Mouse (Mus musculus) hindbrain, embryonic 16.5 days (tissue): ENCODE results near the gene Ankrd44. TPM values are rescaled to one million over a fixed set of nuclear protein-coding genes. Genes with fewer than 3 reads are reported as not detected.

Experiments
- ATAC-seq: fragments of 200-750 bp; cut with Nextera tagmentation; 2 replicates; pipeline ENCODE4 v1.8.0; 2017; ENCODE audit warnings: moderate TSS enrichment, moderate library complexity
- H3K27ac ChIP-seq: fragments of 300-500 bp; sonication (generic); 2 replicates; pipeline ENCODE4 v1.5.1; 2014; ENCODE audit warnings: low read depth, mild to moderate bottlenecking, control low read depth, low read length, moderate library complexity
- H3K27me3 ChIP-seq: fragments of 300-500 bp; sonication (generic); replicated peaks from 2 replicates; pipeline ENCODE4 v1.6.1; 2014; ENCODE audit warnings: low read length; ENCODE audit not compliant: control insufficient read depth, insufficient read depth
- H3K36me3 ChIP-seq: fragments of 300-500 bp; sonication (generic); 2 replicates; pipeline ENCODE4 v1.6.1; 2014; ENCODE audit warnings: mild to moderate bottlenecking, low read length, moderate library complexity, mixed read lengths; ENCODE audit not compliant: control insufficient read depth, insufficient read depth
- H3K4me1 ChIP-seq: fragments of 300-500 bp; sonication (generic); 2 replicates; pipeline ENCODE4 v1.6.1; 2014; ENCODE audit warnings: low read depth, low read length; ENCODE audit not compliant: control insufficient read depth, insufficient read depth
- H3K4me2 ChIP-seq: fragments of 300-500 bp; sonication (generic); 2 replicates; pipeline ENCODE4 v1.6.1; 2014; ENCODE audit warnings: mild to moderate bottlenecking, low read length, control low read depth, moderate library complexity
- H3K4me3 ChIP-seq: fragments of 300-500 bp; sonication (generic); 2 replicates; pipeline ENCODE4 v1.5.1; 2014; ENCODE audit warnings: mild to moderate bottlenecking, low read length, control low read depth, moderate library complexity
- H3K9ac ChIP-seq: fragments of 300-500 bp; sonication (generic); 2 replicates; pipeline ENCODE4 v1.6.1; 2014; ENCODE audit warnings: low read depth, mild to moderate bottlenecking, control low read depth, low read length, moderate library complexity
- H3K9me3 ChIP-seq: fragments of 300-500 bp; sonication (generic); 2 replicates; pipeline ENCODE4 v1.6.1; 2014; ENCODE audit warnings: mild to moderate bottlenecking, low read length, moderate library complexity; ENCODE audit not compliant: control insufficient read depth
- WGBS: fragments of 180-500 bp; shearing (Covaris S2); extraction: QIAGEN DNeasy Blood & Tissue Kit; methylation state at CpG from one replicate; pipeline ENCODE4 v1.1.7; 2014; 5-methylcytosine and 5-hydroxymethylcytosine counted together
- polyA plus RNA-seq: library from polyadenylated mRNA; unstranded; fragments of >200 nt; fragmentation: Nextera tagmentation; extraction: Ambion mirVana; gene quantifications from 2 replicates; pipeline ENCODE4 v1.2.1, GENCODE M21; 2015

Gene Ankrd44
- polyA plus RNA-seq, 1 experiment from 2014 or later: 19.5 TPM

DNA sequence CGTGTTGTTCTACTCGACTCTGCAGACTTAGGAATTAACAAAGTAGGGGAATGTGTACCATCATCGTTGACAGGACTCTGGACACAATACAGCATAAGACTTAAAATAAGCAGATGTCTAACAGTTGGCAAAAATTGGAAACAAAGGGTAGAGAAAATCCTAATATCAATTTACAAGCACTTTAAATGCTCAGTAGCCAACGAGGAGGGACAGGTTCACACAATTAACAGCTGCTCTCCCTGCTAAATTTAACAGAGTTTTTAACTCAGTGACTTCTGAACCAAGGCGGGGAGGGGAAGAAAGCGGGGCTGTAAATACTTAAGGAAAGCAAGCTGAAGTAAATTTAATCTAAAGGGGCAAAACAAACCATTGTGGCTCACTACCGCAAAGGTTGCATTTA lies 1.4 kb downstream of the Ankrd44 start:
- Histone ChIP-seq H3K27ac (no peak overlapping the region), H3K27me3 (no peaks in the 10 kb centered on the region), H3K9me3 (no peaks in the 10 kb centered on the region), H3K9ac (peak overlapping the region; percentile 95; the same call in 1 of the 2 replicates), H3K4me3 (peak overlapping the region; percentile 87), H3K36me3 (no peaks in the 10 kb centered on the region), H3K4me1 (peaks cover 8% of the 10 kb centered on the region), H3K4me2 (peak overlapping the region; percentile 79)
- 59% methylated on average over 7 of the region's 7 CpGs for WGBS
- no peak for ATAC-seq

DNA sequence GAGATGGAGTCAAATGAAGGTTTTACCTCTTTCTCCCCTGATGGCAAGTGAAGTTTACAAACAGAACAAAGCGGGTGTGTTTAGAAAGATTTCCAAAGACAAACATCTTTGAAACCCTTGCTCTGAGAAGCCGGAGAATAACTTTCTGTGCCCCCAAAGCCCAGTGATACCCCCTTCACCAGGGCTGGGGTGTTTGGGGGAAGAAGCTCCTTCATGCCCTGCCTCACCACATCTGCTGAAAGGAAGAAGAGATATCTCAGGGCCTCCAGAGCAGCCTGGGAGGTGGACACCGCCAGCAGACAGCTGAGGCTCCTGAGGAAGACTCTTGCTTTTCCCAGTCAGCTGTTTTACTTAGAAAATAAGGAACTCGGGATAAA lies 1.9 kb downstream of the Ankrd44 start:
- Histone ChIP-seq H3K9ac (no peak overlapping the region), H3K9me3 (no peaks in the 10 kb centered on the region), H3K27ac (no peak overlapping the region), H3K4me3 (no peak overlapping the region; the same call in 1 of the 2 replicates), H3K4me2 (peak overlapping the region; percentile 79), H3K36me3 (no peaks in the 10 kb centered on the region), H3K4me1 (peaks cover 8% of the 10 kb centered on the region), H3K27me3 (no peaks in the 10 kb centered on the region)
- 84% methylated on average over 4 of the region's 4 CpGs for WGBS
- ATAC-seq: no peak

DNA sequence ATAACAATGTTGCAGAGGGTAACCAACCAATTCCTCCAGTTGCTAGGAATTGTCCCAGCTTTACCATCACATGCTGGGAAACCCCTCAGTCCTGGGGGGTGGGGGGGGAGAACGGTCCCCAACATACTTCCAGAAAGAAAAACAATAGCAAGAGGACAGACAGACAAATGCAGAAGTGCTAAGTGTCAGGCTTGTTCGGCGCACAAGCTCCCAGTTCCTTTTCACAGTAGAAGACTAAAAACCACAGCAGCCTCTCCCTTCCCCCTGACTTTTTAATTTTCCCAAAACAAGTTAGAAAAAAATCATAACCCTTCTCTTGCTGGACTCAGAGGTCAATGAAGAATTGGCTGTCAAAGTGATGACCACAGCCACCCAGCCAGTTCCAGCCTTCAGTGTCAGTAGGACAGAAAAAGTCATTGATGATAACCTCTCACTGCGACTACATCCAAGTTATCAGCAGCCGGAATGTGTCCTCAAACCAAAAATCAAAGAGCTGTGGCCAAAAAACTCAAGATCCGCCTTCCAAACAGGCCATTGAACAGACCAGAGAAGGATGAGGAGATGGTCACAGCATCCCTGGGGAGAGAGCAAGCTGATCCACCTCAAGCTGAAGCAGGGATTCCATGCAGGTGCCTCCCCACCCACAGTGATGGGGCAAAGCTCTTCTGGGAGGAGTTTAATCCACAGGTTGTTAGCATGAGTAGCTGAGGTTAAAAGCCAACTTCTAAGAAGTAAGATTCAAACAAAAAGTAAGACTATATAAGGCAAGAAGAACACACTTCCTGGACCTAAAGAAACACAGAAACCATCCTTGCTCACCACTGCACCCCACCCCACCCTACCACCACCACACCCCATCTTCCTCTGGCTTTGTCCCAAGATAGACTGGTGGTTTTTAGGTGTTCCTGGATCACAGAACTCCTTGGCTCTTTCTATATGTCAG lies 2.5 kb downstream of the Ankrd44 start:
- no peak overlapping the region for H3K27ac ChIP-seq
- H3K4me3 ChIP-seq: no peak overlapping the region
- ATAC-seq: no peak
- H3K9me3 ChIP-seq: no peaks in the 10 kb centered on the region
- peaks cover 8% of the 10 kb centered on the region for H3K4me1 ChIP-seq
- H3K27me3 ChIP-seq: no peaks in the 10 kb centered on the region
- H3K9ac ChIP-seq: no peak overlapping the region
- peak overlapping the region; percentile 79 for H3K4me2 ChIP-seq
- whole genome bisulfite sequencing: 92% methylated on average over 6 of the region's 6 CpGs
- H3K36me3 ChIP-seq: no peaks in the 10 kb centered on the region

DNA sequence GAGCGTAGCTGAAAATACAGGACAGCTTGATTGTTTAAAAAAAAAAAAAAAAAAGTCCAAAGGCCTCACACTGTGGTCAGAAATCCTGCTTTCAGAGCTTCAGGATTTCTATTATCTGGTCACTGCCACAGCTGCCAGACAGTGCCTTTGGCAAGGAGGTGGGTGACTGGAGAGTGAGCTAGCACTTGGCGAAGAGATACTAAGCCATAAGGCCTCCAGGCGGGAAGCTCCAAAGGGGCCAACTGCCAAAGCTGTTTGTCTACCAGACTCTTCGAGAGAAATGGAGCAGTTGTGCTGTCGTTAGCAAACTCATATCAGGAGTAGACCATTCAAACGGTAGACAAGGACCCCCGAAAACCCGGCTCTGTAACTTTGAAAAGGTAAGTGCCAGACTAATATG lies 3.5 kb downstream of the Ankrd44 start:
- no peak for ATAC-seq
- peaks cover 8% of the 10 kb centered on the region for H3K4me1 ChIP-seq
- H3K4me3 ChIP-seq: no peak overlapping the region
- no peak overlapping the region for H3K9ac ChIP-seq
- no peaks in the 10 kb centered on the region for H3K36me3 ChIP-seq
- H3K4me2 ChIP-seq: peak overlapping the region; percentile 2; the same call in 1 of the 2 replicates
- no peaks in the 10 kb centered on the region for H3K27me3 ChIP-seq
- WGBS: 69% methylated on average over 8 of the region's 8 CpGs
- no peaks in the 10 kb centered on the region for H3K9me3 ChIP-seq
- no peak overlapping the region for H3K27ac ChIP-seq

DNA sequence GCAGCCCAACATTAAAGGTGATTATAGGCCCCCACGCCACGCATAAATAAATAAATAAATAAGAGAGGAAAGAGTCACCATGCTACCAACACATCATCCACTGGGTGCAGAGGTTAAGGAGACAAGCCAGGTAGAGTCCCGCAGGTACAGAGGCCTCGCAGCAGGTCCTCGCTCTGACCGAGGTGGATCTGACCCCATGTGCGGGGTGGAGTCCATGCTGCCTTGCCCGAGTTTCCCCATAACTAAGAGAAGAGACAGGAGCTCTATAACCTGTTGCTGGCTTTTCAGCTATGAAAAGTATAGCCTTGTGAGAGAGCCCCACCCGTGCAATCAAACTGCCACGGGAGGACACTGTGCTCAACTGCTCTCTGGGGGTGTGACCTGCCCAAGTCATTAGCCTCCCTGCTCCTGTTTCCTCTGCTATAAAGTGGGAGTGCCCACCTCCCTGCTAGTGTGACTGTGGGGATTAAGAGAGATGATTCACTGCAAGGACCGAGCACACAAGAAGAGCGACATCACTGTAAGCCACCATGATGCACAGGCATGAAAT lies 4.1 kb downstream of the Ankrd44 start:
- Histone ChIP-seq H3K27ac (no peak overlapping the region), H3K27me3 (no peaks in the 10 kb centered on the region), H3K9ac (no peak overlapping the region), H3K4me3 (no peak overlapping the region), H3K4me1 (peaks cover 8% of the 10 kb centered on the region), H3K9me3 (no peaks in the 10 kb centered on the region), H3K36me3 (no peaks in the 10 kb centered on the region), H3K4me2 (no peak overlapping the region)
- WGBS: 80% methylated on average over 12 of the region's 12 CpGs
- ATAC-seq: no peak

DNA sequence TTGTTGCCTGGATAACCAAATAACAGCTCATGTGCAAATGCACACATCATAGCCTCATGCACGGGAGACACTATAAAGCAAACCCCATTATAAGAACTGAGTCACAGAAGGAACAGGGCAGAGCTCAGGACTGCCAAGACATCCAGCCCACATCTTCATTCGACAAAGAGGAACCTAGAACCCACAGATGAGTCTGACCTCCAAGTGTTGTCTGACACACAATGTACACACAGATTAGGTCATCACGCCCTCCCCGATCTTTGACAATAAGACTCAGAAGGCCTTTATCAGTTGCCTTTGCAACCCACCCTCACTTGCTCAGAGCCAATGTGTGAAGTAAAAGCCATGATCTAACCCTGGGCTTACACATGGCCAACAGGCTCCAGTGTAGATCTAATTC lies 6.1 kb downstream of the Ankrd44 start:
- no peak overlapping the region for H3K4me2 ChIP-seq
- no peak overlapping the region for H3K9ac ChIP-seq
- H3K9me3 ChIP-seq: no peaks in the 10 kb centered on the region
- 91% methylated on average over 4 of the region's 4 CpGs for WGBS
- no peaks in the 10 kb centered on the region for H3K27me3 ChIP-seq
- no peak overlapping the region for H3K27ac ChIP-seq
- H3K4me1 ChIP-seq: peaks cover 8% of the 10 kb centered on the region
- no peak overlapping the region for H3K4me3 ChIP-seq
- no peak for ATAC-seq
- H3K36me3 ChIP-seq: no peaks in the 10 kb centered on the region

DNA sequence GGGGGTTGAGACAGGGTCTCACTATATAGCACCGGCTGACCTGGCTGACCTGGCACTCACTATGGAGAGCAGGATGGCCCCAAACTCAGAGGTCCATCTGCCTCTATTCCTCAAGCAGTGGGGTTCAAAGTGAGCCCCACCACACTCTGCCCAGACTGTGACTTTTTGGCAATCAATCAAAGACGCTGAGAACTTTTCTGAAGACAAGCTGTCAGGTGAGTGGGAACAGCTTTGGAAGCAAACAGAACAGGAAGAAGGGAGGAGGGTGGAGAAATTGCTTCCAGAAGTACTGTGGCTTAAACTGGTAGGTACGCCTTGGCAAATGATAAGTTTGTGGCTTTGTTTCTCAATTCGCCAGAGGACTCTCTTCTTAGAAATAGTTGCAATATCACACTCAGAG lies 9.7 kb downstream of the Ankrd44 start:
- H3K4me2 ChIP-seq: no peak overlapping the region
- H3K9ac ChIP-seq: no peak overlapping the region
- peaks cover 4% of the 10 kb centered on the region; the same call in 1 of the 2 replicates for H3K4me1 ChIP-seq
- H3K9me3 ChIP-seq: no peaks in the 10 kb centered on the region
- no peak overlapping the region for H3K27ac ChIP-seq
- no peak overlapping the region for H3K4me3 ChIP-seq
- no peak for ATAC-seq
- 79% methylated on average over 4 of the region's 4 CpGs for WGBS
- no peaks in the 10 kb centered on the region for H3K36me3 ChIP-seq
- no peaks in the 10 kb centered on the region for H3K27me3 ChIP-seq

DNA sequence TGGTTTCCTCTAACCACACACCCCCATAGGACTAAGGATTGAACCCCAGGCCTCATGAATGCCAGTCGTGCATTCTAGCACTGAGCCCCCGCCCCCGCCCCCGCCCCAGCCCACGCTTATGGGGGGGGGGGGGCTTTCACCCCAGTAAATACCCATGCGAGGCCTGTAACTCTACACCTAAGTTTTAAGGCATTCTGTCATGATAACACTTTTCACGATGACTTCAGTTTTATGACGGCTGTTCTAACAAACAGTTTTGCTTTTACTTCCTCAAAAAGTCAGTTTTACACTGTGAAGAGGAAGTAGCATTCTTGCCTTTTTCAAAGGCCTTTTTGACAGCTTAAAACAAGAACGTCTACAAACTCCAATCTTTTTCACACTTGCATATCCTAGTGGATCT lies 11.8 kb downstream of the Ankrd44 start:
- no peaks in the 10 kb centered on the region for H3K9me3 ChIP-seq
- H3K36me3 ChIP-seq: no peaks in the 10 kb centered on the region
- no peak overlapping the region for H3K9ac ChIP-seq
- 59% methylated on average over 9 of the region's 9 CpGs for WGBS
- no peak overlapping the region for H3K27ac ChIP-seq
- no peak overlapping the region for H3K4me2 ChIP-seq
- no peak for ATAC-seq
- H3K4me1 ChIP-seq: peaks cover 4% of the 10 kb centered on the region; the same call in 1 of the 2 replicates
- no peak overlapping the region for H3K4me3 ChIP-seq
- no peaks in the 10 kb centered on the region for H3K27me3 ChIP-seq

DNA sequence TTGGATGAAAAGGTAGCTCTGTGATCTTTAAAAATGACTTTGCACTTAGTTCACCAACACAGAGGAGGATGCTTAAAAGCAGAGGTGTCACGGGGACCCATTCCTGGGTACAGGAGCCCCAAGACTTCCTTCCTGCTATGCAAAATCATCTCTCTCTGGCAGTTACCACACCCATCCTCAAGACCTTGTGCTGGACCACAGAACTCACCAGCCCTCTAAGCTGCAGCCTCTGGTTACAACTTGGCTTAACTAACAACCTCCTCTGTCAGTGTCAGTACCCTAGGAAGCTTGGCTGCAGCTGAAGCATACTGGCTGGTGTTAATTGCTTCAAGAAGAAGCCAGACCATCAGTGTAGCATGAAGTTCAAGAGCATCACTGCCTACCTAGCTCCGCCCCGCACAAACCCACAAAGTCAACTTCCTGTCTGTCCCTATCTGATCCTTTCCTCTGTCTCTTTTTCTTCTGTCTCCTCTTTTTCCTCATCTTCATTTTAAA lies 12.8 kb downstream of the Ankrd44 start:
- Histone ChIP-seq H3K4me3 (no peak overlapping the region), H3K4me2 (no peak overlapping the region), H3K27me3 (no peaks in the 10 kb centered on the region), H3K36me3 (no peaks in the 10 kb centered on the region), H3K9ac (no peak overlapping the region), H3K4me1 (peaks cover 4% of the 10 kb centered on the region; the same call in 1 of the 2 replicates), H3K27ac (no peak overlapping the region), H3K9me3 (no peaks in the 10 kb centered on the region)
- ATAC-seq: 0 out of 2 replicates have a peak, but pooled peaks have one; percentile 15
- 96% methylated on average over 3 of the region's 3 CpGs for WGBS
